Mouse (Mus musculus) testis, adult 2 months (tissue): ENCODE data around the gene Tmem121. TPM values are rescaled to one million over a fixed set of nuclear protein-coding genes. Genes with fewer than 3 reads are reported as not detected.

Source experiments
- H3K27ac ChIP-seq: fragments of 200-500 bp; 2 replicates; pipeline ENCODE4 v1.5.1; 2012; ENCODE audit warnings: low read depth, low read length; ENCODE audit not compliant: control insufficient read depth, insufficient read depth
- H3K27me3 ChIP-seq: fragments of 200-500 bp; 2 replicates; pipeline ENCODE4 v1.6.1; 2012; ENCODE audit warnings: mild to moderate bottlenecking, low read length, moderate library complexity; ENCODE audit not compliant: control insufficient read depth, insufficient read depth
- H3K36me3 ChIP-seq: fragments of 200-500 bp; 2 replicates; pipeline ENCODE4 v1.6.1; 2012; ENCODE audit warnings: mild to moderate bottlenecking, low read length; ENCODE audit not compliant: control insufficient read depth, insufficient read depth
- H3K4me1 ChIP-seq: fragments of 200-500 bp; 2 replicates; pipeline ENCODE4 v1.6.1; 2012; ENCODE audit warnings: low read length; ENCODE audit not compliant: control insufficient read depth, insufficient read depth
- H3K4me3 ChIP-seq: fragments of 200-500 bp; 2 replicates; pipeline ENCODE4 v1.5.1; 2012; ENCODE audit warnings: low read depth, mild to moderate bottlenecking, low read length, moderate library complexity, mixed read lengths; ENCODE audit not compliant: control insufficient read depth
- CTCF ChIP-seq: fragments of 200-500 bp; IDR thresholded peaks from 2 replicates; pipeline ENCODE4 v1.5.1; 2012; ENCODE audit warnings: low read depth, mild to moderate bottlenecking, inconsistent platforms, low read length, moderate library complexity; ENCODE audit not compliant: control insufficient read depth, insufficient read depth, insufficient replicate concordance
- POLR2A ChIP-seq: fragments of 200-500 bp; IDR thresholded peaks from 2 replicates; pipeline ENCODE4 v1.6.1; 2012; ENCODE audit warnings: low read depth, mild to moderate bottlenecking, inconsistent platforms, low read length, moderate library complexity; ENCODE audit not compliant: control insufficient read depth
- polyA plus RNA-seq: library from polyadenylated mRNA; depleted of rRNA; stranded (reverse); fragments of >200 nt; gene quantifications from 2 replicates; pipeline ENCODE4 v1.2.3, GENCODE M21; 2012

Gene Tmem121
- polyA plus RNA-seq, 1 experiment, result 1.0 TPM

- Histone ChIP-seq H3K4me3 (no peak overlapping the region), H3K27me3 (no peaks in the 10 kb centered on the region), H3K4me1 (no peaks in the 10 kb centered on the region), H3K27ac (no peak overlapping the region), H3K36me3 (no peaks in the 10 kb centered on the region)
- TF ChIP-seq POLR2A, result no peak
These were observed 22.0 kb downstream of the Tmem121 start for GRCm38 (mm10) chr12:113207737-113208136.

GRCm38 (mm10) chr12:113210586-113211378, 25.1 kb downstream of the Tmem121 start:
- TF ChIP-seq CTCF (no peak), POLR2A (no peak)
- no peaks in the 10 kb centered on the region for H3K36me3 ChIP-seq

GRCm38 (mm10) chr12:113211772-113212171, 26.0 kb downstream of the Tmem121 start:
- H3K27me3 ChIP-seq, result no peaks in the 10 kb centered on the region
- H3K36me3 ChIP-seq, result no peaks in the 10 kb centered on the region
- peaks cover 3% of the 10 kb centered on the region for H3K4me1 ChIP-seq
- H3K4me3 ChIP-seq, result no peak overlapping the region
- TF ChIP-seq CTCF, result no peak
- TF ChIP-seq POLR2A, result no peak
- H3K27ac ChIP-seq, result no peak overlapping the region

More at GRCm38 (mm10) chr12:113210586-113211378, 25.1 kb downstream of the Tmem121 start:
- H3K4me3 ChIP-seq, result no peak overlapping the region
- no peaks in the 10 kb centered on the region for H3K27me3 ChIP-seq
- H3K4me1 ChIP-seq, result peaks cover 3% of the 10 kb centered on the region
- no peak overlapping the region for H3K27ac ChIP-seq

GRCm38 (mm10) chr12:113212326-113212924, 26.7 kb downstream of the Tmem121 start:
- Histone ChIP-seq H3K27ac (no peak overlapping the region), H3K27me3 (no peaks in the 10 kb centered on the region), H3K36me3 (no peaks in the 10 kb centered on the region), H3K4me1 (peaks cover 3% of the 10 kb centered on the region), H3K4me3 (no peak overlapping the region)
- TF ChIP-seq CTCF, result no peak
- TF ChIP-seq POLR2A, result no peak

- H3K27me3 ChIP-seq, result no peaks in the 10 kb centered on the region
- H3K4me1 ChIP-seq, result peaks cover 3% of the 10 kb centered on the region
- no peak overlapping the region for H3K4me3 ChIP-seq
- no peak overlapping the region for H3K27ac ChIP-seq
- TF ChIP-seq CTCF, result no peak
- no peak for TF ChIP-seq POLR2A
- H3K36me3 ChIP-seq, result no peaks in the 10 kb centered on the region
These were observed 27.5 kb downstream of the Tmem121 start for GRCm38 (mm10) chr12:113213226-113213625.

GRCm38 (mm10) chr12:113214072-113214808, 28.5 kb downstream of the Tmem121 start:
- H3K4me3 ChIP-seq, result no peak overlapping the region
- peaks cover 3% of the 10 kb centered on the region for H3K4me1 ChIP-seq
- no peaks in the 10 kb centered on the region for H3K36me3 ChIP-seq
- no peak for TF ChIP-seq POLR2A
- no peak for TF ChIP-seq CTCF
- H3K27ac ChIP-seq, result no peak overlapping the region
- no peaks in the 10 kb centered on the region for H3K27me3 ChIP-seq
